Mouse (Mus musculus) MN1 (cell line): ENCODE results near the gene Tap1.

ENCODE experiments used
- DNase-seq: peaks from one replicate; pipeline ENCODE4 v3.0.0-alpha.2; 2016; ENCODE audit warnings: low spot score

Gene Tap1

DNA sequence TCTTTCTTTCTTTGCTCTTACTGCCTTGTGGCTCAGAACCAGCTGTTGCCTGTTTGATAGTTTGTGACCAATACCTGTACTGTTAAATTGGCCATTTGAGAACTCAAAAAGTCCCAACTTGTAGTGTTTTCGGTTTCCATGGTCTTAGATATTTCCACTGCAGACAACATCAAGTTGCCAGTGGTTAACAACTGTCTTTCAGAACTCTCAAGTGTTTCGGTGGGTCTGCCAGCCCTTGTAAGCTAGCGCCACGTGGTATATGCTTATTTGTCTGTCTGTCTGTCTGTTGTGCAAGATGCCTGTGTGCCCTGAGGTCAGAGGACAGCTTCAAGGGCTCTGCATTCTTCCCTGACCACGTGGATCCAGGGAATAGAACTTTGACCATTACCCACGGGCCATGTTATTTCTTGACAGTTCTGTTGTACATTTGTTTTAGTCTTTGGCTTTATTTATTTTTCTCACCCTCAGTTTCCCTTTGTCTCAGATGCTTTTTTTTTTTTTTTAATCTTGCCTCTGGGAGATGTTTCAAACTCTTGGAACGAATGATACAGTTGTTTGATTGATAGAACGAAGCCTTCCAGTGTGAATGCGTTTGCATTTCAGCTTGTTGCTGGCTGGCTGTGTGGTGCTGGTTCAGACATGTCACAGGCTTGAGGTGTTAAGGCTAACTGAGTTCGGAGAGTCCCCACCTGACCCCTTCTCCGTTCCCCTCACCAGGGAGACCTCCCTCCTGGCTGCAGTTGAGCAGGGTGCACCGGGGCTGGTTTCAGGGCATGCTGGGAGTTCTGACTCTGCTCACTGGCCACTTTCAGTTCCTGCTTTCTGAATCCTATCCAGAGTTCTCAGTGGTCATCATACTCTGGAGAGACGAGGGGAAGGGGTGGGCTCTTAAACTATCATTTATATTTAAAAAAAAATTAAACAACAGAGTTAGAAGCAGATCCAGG lies 7.2 kb upstream of the Tap1 start:
- no peak for DNase-seq

- DNase-seq: no peak
Measured at GRCm38 (mm10) chr17:34183564-34184219, 3.7 kb upstream of the Tap1 start.

GRCm38 (mm10) chr17:34185526-34185925 lies 1.8 kb upstream of the Tap1 start:
- DNase-seq: no peak

- DNase-seq: no peak
Measured at GRCm38 (mm10) chr17:34186885-34187260, 480 bp upstream of the Tap1 start.

- DNase-seq: peak; percentile 60
Measured at GRCm38 (mm10) chr17:34188010-34188409, 657 bp downstream of the Tap1 start.

- DNase-seq: no peak
Measured at GRCm38 (mm10) chr17:34188986-34189385, 1.6 kb downstream of the Tap1 start.

DNA sequence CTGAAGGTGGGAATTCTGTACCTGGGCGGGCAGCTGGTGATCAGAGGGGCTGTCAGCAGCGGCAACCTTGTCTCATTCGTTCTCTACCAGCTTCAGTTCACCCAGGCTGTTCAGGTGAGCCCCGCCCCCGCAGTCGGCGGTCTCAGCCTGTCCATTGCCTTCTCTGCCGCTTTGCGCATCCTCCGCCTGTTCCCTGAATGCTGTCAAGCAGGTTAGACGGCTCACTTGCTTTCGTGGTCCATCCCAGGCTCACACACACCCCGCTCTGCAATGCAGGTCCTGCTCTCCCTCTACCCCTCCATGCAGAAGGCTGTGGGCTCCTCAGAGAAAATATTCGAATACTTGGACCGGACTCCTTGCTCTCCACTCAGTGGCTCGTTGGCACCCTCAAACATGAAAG lies 5.5 kb downstream of the Tap1 start:
- DNase-seq: no peak

- DNase-seq: no peak
Measured at GRCm38 (mm10) chr17:34193468-34193867, 6.1 kb downstream of the Tap1 start.

DNA sequence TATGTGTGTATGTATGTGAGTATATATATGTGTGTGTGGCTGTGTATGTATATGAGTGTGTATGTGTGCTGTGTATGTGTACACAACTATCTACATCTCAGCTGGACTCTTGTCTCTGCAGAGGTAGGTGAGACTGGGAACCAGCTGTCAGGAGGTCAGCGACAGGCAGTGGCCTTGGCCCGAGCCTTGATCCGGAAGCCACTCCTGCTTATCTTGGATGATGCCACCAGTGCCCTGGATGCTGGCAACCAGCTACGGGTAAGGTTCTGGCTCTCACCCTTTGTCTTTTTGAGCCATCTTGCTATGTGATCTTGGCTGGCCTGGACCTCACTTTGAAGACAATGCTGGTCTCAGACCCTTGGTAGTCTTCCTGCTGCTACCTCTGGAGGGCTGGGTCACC lies 7.4 kb downstream of the Tap1 start:
- DNase-seq: no peak

DNA sequence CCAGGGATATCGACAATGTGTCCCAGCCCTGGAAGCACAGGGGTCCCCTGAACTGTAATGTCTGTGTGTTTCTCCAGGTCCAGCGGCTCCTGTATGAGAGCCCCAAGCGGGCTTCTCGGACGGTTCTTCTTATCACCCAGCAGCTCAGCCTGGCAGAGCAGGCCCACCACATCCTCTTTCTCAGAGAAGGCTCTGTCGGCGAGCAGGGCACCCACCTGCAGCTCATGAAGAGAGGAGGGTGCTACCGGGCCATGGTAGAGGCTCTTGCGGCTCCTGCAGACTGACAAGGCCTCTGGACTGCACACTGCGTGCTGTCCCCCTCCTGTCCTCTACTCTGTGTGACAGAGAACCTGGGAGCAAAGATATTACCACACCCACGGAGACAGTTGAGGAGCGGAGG lies 9.1 kb downstream of the Tap1 start:
- no peak for DNase-seq

DNA sequence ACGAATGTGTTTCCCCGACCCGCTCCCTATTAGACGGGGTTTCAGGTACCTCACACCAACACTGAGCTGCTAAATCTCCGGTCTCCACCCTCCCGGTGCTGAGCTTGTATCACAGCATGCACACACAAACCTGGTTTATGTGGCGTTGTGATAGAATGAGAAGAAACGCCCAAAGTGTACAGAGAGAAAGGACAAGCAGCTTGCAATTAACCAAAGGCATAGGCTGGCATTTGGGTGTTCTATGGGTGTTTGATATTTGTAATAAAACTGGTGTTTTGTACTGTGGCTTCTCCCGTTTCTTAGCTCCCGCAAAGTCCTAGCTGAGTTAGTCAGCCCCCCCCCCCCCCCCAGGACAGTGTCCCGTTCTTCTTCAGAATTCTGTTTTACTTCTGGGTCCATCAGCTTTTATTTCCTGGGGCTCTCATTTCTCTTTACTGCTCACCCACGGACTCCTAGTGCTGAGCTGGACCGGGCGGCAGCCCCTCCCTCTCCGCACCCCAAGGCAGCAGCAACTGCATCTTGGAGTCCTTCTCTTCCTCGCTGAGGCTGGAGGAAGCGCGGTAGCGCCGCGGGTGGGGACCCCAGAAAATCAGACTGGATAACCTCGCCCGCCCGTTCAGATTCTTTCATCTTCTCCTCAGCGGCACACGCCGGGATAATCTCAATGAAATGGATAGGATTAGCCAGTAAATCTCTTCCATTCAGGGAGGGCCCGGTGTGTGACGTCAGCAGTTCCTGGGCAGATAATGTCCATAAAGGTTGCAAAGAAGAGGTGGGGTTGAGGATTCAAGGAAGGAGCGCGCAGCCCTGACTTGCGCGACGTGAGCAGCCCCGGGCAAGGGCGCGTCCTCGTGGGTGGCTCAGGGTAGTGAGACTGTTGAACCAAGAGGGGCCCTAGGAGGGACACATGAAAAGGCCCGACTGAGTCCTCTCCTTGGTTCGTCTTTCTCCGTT lies 9.9 kb downstream of the Tap1 start, which contains the start of gene Psmb8:
Gene Psmb8 (plus strand): TSS at position 781 of the 954 bp plus-strand sequence.
- DNase-seq: peak; percentile 95

- DNase-seq: peak; percentile 67
Measured at GRCm38 (mm10) chr17:34197904-34198520, 10.7 kb downstream of the Tap1 start.

DNA sequence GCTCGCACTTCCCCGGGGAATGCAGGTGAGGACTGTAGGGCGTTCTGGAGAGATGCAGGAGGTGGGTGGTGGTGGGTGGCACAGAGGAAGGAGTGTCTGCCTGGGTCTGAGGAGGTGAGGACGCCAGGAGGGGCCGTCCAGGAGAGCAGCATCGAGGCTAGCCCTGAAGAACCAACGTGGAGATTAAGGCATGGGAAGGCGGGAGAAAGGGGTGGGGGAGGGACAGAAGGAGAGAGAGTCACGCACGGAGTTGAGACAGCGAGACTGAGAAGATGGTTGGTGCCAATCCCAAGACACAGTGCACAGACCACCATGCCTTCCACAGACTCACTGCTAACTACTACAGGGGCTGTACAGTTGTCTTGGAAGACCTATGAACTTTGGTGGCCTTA lies 11.2 kb downstream of the Tap1 start:
- DNase-seq: no peak

- DNase-seq: no peak
Measured at GRCm38 (mm10) chr17:34199050-34199619, 11.8 kb downstream of the Tap1 start.

DNA sequence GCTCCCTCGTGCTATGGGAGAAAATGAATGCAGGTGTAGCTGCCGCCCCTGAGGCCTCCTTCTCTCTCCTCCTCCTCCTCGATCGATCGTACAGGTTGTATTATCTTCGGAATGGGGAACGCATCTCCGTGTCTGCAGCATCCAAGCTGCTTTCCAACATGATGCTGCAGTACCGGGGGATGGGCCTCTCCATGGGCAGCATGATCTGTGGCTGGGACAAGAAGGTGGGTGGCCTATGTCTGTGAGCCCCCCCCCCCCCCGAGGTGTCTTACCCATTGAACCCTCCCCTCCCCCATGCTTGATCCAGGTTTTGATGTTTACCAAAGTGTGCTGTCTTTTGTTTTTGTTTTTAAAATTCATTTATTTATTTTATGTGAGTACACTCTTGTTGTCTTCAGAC lies 12.7 kb downstream of the Tap1 start:
- DNase-seq: no peak

DNA sequence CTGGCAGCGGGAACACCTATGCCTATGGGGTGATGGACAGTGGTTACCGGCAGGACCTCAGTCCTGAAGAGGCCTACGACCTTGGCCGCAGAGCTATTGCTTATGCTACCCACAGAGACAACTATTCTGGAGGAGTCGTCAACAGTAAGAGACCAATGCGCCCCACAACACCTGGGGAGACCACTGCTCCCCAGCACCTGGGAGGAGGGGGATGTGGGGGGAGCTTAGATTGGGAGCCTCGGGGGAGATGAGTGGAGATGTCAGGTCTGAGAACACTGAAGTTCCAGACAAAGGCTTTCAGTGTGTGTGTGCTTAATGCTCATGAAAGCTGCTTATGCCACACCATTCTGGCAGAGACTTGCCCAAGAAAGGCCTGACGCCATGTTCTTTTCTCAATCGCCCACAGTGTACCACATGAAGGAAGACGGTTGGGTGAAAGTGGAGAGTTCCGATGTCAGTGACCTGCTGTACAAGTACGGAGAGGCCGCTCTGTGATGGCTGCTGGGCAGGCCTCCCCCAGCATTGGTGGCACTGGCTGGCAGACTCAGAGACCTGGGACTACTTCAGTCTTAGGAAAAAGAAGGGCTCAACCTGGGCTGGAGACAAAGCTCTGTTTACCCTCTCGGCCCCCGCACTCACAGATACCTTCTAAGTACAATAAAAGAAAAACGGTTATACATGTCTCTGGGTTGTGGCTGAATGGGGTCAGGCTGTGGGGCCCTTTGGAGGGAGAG lies 13.6 kb downstream of the Tap1 start:
- DNase-seq: no peak

DNA sequence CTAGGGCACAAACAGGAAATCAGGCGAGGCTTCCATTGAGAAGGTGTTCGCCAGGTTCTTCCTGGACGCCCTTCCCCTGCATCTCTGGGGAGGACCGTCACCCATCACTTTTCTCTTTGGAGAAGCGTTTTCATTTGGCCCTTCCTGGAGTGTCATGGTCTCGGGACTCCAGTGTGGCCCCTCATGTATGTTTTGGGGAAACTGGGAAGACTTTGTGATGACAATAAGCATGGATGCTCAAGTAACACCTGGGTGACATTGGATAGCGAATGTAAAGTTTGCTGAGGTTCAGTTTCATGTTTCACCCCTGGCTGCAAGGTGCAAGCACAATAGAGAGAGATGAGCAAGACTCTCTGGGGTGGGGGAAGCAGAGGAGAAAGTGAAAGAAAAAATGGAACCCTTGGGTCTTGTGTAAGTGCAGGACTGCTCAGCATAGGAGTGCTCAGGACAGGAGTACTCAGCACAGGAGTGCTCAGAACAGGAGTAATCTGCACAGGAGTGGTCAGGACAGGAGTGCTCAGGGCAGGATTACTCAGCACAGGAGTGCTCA lies 14.2 kb downstream of the Tap1 start:
- no peak for DNase-seq

- DNase-seq: no peak
Measured at GRCm38 (mm10) chr17:34202760-34203442, 15.5 kb downstream of the Tap1 start.

DNA sequence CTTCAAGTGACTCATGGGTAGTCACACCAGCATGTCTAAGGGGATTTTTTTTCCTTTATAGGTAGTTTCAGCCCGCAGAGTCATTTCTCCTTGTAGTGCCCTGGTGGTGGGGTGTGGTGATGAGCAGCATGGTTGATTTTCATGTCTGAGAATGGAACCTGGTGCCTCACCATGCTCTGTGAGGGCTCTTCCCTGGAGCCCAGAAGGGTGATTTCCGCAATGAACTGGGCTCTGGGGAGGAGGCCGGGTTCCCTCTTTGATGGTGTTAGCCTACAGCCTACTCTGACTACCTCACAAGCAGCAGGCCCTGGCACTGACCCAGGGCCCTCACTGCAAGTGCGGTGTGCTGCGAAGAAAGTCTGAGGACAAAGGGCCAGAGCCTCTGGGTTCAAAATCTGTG lies 16.1 kb downstream of the Tap1 start, which contains the start of gene Tap2:
Gene Tap2 (plus strand): TSS at position 84 of the 400 bp plus-strand sequence.
- DNase-seq: peak; percentile 39
